Mouse (Mus musculus) kidney, embryonic 16.5 days (tissue): Measurements from ENCODE around the gene Tfpi. TPM values are rescaled to one million over a fixed set of nuclear protein-coding genes. Genes with fewer than 3 reads are reported as not detected.

Source experiments
- ATAC-seq: fragments of 200-750 bp; cut with Nextera tagmentation; 2 replicates; pipeline ENCODE4 v1.8.0; 2017; ENCODE audit warnings: moderate TSS enrichment; ENCODE audit not compliant: low FRiP score, low TSS enrichment
- H3K27ac ChIP-seq: fragments of 300-500 bp; sonication (generic); 2 replicates; pipeline ENCODE4 v1.5.1; 2014; ENCODE audit warnings: low read length
- H3K27me3 ChIP-seq: fragments of 300-500 bp; sonication (generic); 2 replicates; pipeline ENCODE4 v1.6.1; 2014; ENCODE audit warnings: low read length, control low read depth, mixed read lengths; ENCODE audit not compliant: insufficient read depth
- H3K36me3 ChIP-seq: fragments of 300-500 bp; sonication (generic); 2 replicates; pipeline ENCODE4 v1.6.1; 2014; ENCODE audit warnings: low read length, control low read depth, mixed read lengths; ENCODE audit not compliant: insufficient read depth
- H3K4me1 ChIP-seq: fragments of 300-500 bp; sonication (generic); 2 replicates; pipeline ENCODE4 v1.6.1; 2014; ENCODE audit warnings: low read length, control low read depth, mixed read lengths; ENCODE audit not compliant: insufficient read depth
- H3K4me2 ChIP-seq: fragments of 300-500 bp; sonication (generic); replicated peaks from 2 replicates; pipeline ENCODE4 v1.6.1; 2014; ENCODE audit warnings: low read depth, low read length
- H3K4me3 ChIP-seq: fragments of 300-500 bp; sonication (generic); 2 replicates; pipeline ENCODE4 v1.5.1; 2014; ENCODE audit warnings: mild to moderate bottlenecking, low read length
- H3K9ac ChIP-seq: fragments of 300-500 bp; sonication (generic); replicated peaks from 2 replicates; pipeline ENCODE4 v1.6.1; 2014; ENCODE audit warnings: low read length
- H3K9me3 ChIP-seq: fragments of 300-500 bp; sonication (generic); 2 replicates; pipeline ENCODE4 v1.6.1; 2016; ENCODE audit warnings: low read length, control low read depth
- WGBS: fragments of 180-500 bp; shearing (Covaris S2); extraction: QIAGEN DNeasy Blood & Tissue Kit; methylation state at CpG from one replicate; pipeline ENCODE4 v1.1.7; 2014; 5-methylcytosine and 5-hydroxymethylcytosine counted together
- polyA plus RNA-seq: library from polyadenylated mRNA; unstranded; fragments of >200 nt; fragmentation: Nextera tagmentation; extraction: Ambion mirVana; gene quantifications from 2 replicates; pipeline ENCODE4 v1.2.1, GENCODE M21; 2015

The Tfpi gene
- polyA plus RNA-seq, 1 experiment from 2014 or later: 40.2 TPM

DNA sequence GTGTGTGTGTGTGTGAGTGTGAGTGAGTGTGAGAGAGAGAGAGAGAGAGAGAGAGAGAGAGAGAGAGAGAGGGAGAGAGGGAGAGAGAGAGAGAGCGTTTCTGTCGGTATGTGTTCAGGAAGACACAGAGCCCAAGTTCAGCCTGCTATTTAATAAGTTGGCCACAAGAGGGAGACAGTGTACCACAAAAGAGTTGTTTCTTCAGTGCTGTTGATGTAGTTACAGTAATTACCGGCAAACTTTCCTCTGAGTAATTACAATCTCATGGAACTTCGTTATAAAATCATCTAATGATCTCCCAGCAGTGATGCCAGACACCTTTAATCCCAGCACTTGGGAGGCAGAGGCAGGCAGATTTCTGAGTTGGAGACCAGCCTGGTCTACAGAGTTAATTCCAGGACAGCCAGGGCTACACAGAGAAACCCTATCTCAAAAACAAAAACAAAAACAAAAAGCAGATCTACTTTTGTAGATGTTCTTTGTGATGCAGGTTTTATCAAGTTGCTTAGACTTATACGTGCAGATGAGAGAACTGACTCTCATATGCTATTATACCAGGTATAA is 21.3 kb downstream of the Tfpi start:
- H3K27ac ChIP-seq: no peak overlapping the region
- WGBS: 9% methylated on average over 5 of the region's 5 CpGs
- ATAC-seq: peak; percentile 82; the same call in 1 of the 2 replicates
- H3K4me3 ChIP-seq: no peak overlapping the region
- H3K9me3 ChIP-seq: no peaks in the 10 kb centered on the region
- no peaks in the 10 kb centered on the region for H3K4me1 ChIP-seq
- no peak overlapping the region; the same call in 1 of the 2 replicates for H3K4me2 ChIP-seq
- no peak overlapping the region for H3K9ac ChIP-seq
- H3K36me3 ChIP-seq: no peaks in the 10 kb centered on the region
- no peaks in the 10 kb centered on the region for H3K27me3 ChIP-seq

DNA sequence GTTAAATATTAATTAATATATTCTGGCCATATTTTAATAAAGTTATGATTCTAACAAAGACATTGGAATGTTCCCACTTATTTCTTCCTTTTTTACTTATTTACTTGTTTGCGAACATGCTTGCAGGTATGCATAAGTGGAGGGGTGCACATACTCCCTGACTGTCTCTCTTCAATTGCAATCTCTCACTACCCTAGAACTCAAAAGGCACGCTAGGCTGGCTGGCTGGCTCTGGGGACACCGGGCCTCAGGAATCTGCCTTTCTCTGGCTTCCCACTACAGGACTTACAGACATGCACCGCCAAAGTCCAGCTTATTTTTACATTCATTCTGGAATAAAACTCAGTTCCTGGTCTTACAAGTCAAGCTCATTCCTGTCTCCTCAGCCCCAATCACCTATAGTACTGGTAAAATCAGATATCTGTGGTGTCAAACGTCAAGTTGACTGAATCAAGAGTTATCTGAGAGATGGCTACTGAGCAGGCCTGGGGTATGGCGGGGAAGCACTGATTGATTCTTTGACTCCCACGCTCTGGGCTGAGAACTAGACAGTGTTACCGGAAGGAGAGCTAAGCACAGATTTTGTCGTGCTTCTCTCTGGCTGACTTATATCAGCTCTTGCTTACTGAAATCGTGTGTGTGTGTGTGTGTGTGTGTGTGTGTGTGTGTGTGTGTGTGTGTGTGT is 21.9 kb downstream of the Tfpi start:
- peak; percentile 78; the same call in 1 of the 2 replicates for ATAC-seq
- 55% methylated on average over 10 of the region's 10 CpGs for WGBS
- no peaks in the 10 kb centered on the region for H3K27me3 ChIP-seq
- no peaks in the 10 kb centered on the region for H3K9me3 ChIP-seq
- no peak overlapping the region for H3K27ac ChIP-seq
- H3K36me3 ChIP-seq: no peaks in the 10 kb centered on the region
- H3K4me2 ChIP-seq: no peak overlapping the region; the same call in 1 of the 2 replicates
- H3K9ac ChIP-seq: no peak overlapping the region
- no peak overlapping the region for H3K4me3 ChIP-seq
- no peaks in the 10 kb centered on the region for H3K4me1 ChIP-seq

DNA sequence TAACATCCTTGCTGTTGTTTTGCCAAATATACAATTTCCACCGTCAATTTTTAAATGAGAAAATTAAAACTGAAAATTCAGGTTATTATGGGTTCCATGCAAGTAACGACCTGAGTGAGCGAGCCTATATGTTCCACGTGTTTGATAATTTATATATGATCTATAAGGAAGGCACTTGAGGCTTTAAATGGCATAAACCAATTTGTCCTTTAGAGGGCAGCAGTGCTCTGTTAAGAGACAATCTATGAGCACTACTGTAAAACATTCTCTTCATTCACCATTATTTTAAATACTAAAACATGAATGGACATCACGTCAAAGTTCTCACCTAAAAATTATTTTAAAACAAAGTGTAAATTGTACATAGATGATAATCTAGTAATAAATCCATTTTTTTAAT is 22.5 kb downstream of the Tfpi start:
- H3K9me3 ChIP-seq: no peaks in the 10 kb centered on the region
- H3K4me1 ChIP-seq: no peaks in the 10 kb centered on the region
- H3K4me3 ChIP-seq: no peak overlapping the region
- no peaks in the 10 kb centered on the region for H3K27me3 ChIP-seq
- H3K36me3 ChIP-seq: no peaks in the 10 kb centered on the region
- 10% methylated on average over 5 of the region's 5 CpGs for WGBS
- ATAC-seq: no peak
- H3K4me2 ChIP-seq: no peak overlapping the region
- H3K9ac ChIP-seq: no peak overlapping the region
- H3K27ac ChIP-seq: no peak overlapping the region

- no peak overlapping the region for H3K27ac ChIP-seq
- no peak overlapping the region for H3K4me2 ChIP-seq
- no peak overlapping the region for H3K9ac ChIP-seq
- no peak overlapping the region for H3K4me3 ChIP-seq
- no peaks in the 10 kb centered on the region for H3K27me3 ChIP-seq
- no peaks in the 10 kb centered on the region for H3K4me1 ChIP-seq
- no peaks in the 10 kb centered on the region for H3K9me3 ChIP-seq
- WGBS: 88% methylated on average over 1 of the region's 1 CpGs
- H3K36me3 ChIP-seq: no peaks in the 10 kb centered on the region
- no peak for ATAC-seq
Measured at GRCm38 (mm10) chr2:84445499-84445898, 31.1 kb downstream of the Tfpi start.

- Histone ChIP-seq H3K27ac (no peak overlapping the region), H3K9ac (no peak overlapping the region), H3K4me2 (no peak overlapping the region), H3K36me3 (no peaks in the 10 kb centered on the region), H3K9me3 (no peaks in the 10 kb centered on the region), H3K27me3 (no peaks in the 10 kb centered on the region), H3K4me3 (no peak overlapping the region), H3K4me1 (no peaks in the 10 kb centered on the region)
- no peak for ATAC-seq
- WGBS: 80% methylated on average over 5 of the region's 5 CpGs
Measured at GRCm38 (mm10) chr2:84441940-84442339, 34.6 kb downstream of the Tfpi start.

- Histone ChIP-seq H3K9ac (no peak overlapping the region), H3K4me2 (no peak overlapping the region), H3K27ac (no peak overlapping the region), H3K27me3 (no peaks in the 10 kb centered on the region), H3K4me1 (peaks cover 4% of the 10 kb centered on the region), H3K4me3 (no peak overlapping the region), H3K9me3 (no peaks in the 10 kb centered on the region), H3K36me3 (no peaks in the 10 kb centered on the region)
- 46% methylated on average over 11 of the region's 11 CpGs for WGBS
- no peak for ATAC-seq
Measured at GRCm38 (mm10) chr2:84429724-84430123, 46.9 kb downstream of the Tfpi start.

DNA sequence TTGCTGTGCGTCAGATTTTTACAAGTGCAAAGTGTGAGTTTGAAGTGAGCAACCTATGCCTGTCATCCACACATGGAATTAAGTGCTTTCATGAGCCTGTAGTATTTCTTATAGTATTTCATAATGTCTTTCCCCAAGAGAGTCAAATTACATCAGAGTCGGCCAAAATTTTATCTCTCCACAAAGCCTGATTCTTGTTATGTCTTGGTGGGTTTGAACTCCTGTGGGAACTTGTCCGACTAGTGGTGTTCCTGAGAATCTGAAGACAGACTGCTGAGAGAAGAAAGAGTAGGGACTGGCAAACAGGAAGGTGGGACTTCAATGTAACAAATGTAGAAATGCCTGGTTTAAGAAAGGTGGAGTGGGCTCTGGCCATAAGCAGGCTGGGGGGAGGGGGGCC is 47.7 kb downstream of the Tfpi start:
- Histone ChIP-seq H3K9ac (no peak overlapping the region), H3K27me3 (no peaks in the 10 kb centered on the region), H3K27ac (no peak overlapping the region), H3K36me3 (no peaks in the 10 kb centered on the region), H3K4me1 (peaks cover 4% of the 10 kb centered on the region), H3K9me3 (no peaks in the 10 kb centered on the region), H3K4me2 (no peak overlapping the region), H3K4me3 (no peak overlapping the region)
- 43% methylated on average over 3 of the region's 3 CpGs for WGBS
- ATAC-seq: no peak

GRCm38 (mm10) chr2:84426531-84426930 is 50.0 kb downstream of the Tfpi start:
- Histone ChIP-seq H3K9me3 (no peaks in the 10 kb centered on the region), H3K27me3 (no peaks in the 10 kb centered on the region), H3K4me1 (peaks cover 4% of the 10 kb centered on the region), H3K27ac (peak overlapping the region; percentile 50), H3K9ac (no peak overlapping the region), H3K4me3 (peak overlapping the region; percentile 10; the same call in 1 of the 2 replicates), H3K4me2 (peak overlapping the region; percentile 23), H3K36me3 (no peaks in the 10 kb centered on the region)
- peak; percentile 36; the same call in 1 of the 2 replicates for ATAC-seq
- 43% methylated on average over 4 of the region's 4 CpGs for whole genome bisulfite sequencing

DNA sequence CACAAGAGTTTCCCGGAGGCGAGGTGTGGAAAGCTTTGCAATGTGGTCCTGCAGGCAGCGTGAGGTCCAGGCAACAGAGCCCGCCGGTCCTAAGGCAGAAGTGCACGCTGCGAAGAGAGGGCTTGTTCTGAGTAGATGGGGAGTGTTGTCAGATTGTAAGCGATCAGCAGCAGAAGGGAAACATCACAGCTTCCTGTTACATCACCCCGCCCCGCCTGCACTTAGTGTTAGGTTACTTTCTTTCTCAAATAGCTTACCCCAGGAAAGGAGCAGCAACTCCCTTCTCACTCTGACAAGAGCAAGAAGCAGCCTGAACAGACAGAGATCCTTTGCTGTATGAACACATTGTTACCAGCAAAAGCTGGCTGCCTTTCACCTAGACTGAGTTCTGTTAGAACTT is 51.4 kb downstream of the Tfpi start, which contains the start of gene Calcrl:
Gene Calcrl, minus strand, starts transcription at position 274 of the 400 bp plus-strand sequence.
- no peaks in the 10 kb centered on the region for H3K27me3 ChIP-seq
- ATAC-seq: peak; percentile 97
- H3K4me2 ChIP-seq: peak within 1 kb of the TSS; percentile 56
- H3K4me1 ChIP-seq: peaks cover 4% of the 10 kb centered on the region
- no peaks in the 10 kb centered on the region for H3K36me3 ChIP-seq
- H3K9ac ChIP-seq: peak within 1 kb of the TSS; percentile 69
- 0% methylated on average over 10 of the region's 10 CpGs for WGBS
- H3K4me3 ChIP-seq: peak within 1 kb of the TSS; percentile 58
- H3K27ac ChIP-seq: peak within 1 kb of the TSS; percentile 95
- H3K9me3 ChIP-seq: no peaks in the 10 kb centered on the region

- no peaks in the 10 kb centered on the region for H3K27me3 ChIP-seq
- no peaks in the 10 kb centered on the region for H3K9me3 ChIP-seq
- H3K4me3 ChIP-seq: no peak overlapping the region
- no peak for ATAC-seq
- H3K4me2 ChIP-seq: no peak overlapping the region
- 83% methylated on average over 4 of the region's 4 CpGs for WGBS
- H3K4me1 ChIP-seq: no peaks in the 10 kb centered on the region
- no peak overlapping the region for H3K9ac ChIP-seq
- H3K36me3 ChIP-seq: peaks cover 4% of the 10 kb centered on the region; the same call in 1 of the 2 replicates
- no peak overlapping the region for H3K27ac ChIP-seq
Measured at GRCm38 (mm10) chr2:84416501-84416900, 60.1 kb downstream of the Tfpi start.
